Mouse (Mus musculus) intestine, embryonic 15.5 days (tissue): ENCODE data around the gene Vwa3b. TPM values are rescaled to one million over a fixed set of nuclear protein-coding genes. Genes with fewer than 3 reads are reported as not detected.

Experiments
- ATAC-seq: fragments of 200-750 bp; cut with Nextera tagmentation; 2 replicates; pipeline ENCODE4 v1.8.0; 2017; ENCODE audit warnings: moderate TSS enrichment, moderate library complexity
- H3K27ac ChIP-seq: fragments of 300-500 bp; sonication (generic); 2 replicates; pipeline ENCODE4 v1.5.1; 2015; ENCODE audit warnings: mild to moderate bottlenecking, inconsistent platforms
- H3K27me3 ChIP-seq: fragments of 300-500 bp; sonication (generic); replicated peaks from 2 replicates; pipeline ENCODE4 v1.6.1; 2015; ENCODE audit warnings: inconsistent platforms
- H3K36me3 ChIP-seq: fragments of 300-500 bp; sonication (generic); 2 replicates; pipeline ENCODE4 v1.6.1; 2015; ENCODE audit warnings: inconsistent platforms
- H3K4me1 ChIP-seq: fragments of 300-500 bp; sonication (generic); replicated peaks from 2 replicates; pipeline ENCODE4 v1.6.1; 2015; ENCODE audit warnings: inconsistent platforms
- H3K4me2 ChIP-seq: fragments of 300-500 bp; sonication (generic); replicated peaks from 2 replicates; pipeline ENCODE4 v1.6.1; 2015; ENCODE audit warnings: mild to moderate bottlenecking, inconsistent platforms
- H3K4me3 ChIP-seq: fragments of 300-500 bp; sonication (generic); replicated peaks from 2 replicates; pipeline ENCODE4 v1.5.1; 2015; ENCODE audit warnings: inconsistent platforms
- H3K9ac ChIP-seq: fragments of 300-500 bp; sonication (generic); 2 replicates; pipeline ENCODE4 v1.6.1; 2015; ENCODE audit warnings: inconsistent platforms
- H3K9me3 ChIP-seq: fragments of 300-500 bp; sonication (generic); 2 replicates; pipeline ENCODE4 v1.6.1; 2016; ENCODE audit warnings: inconsistent platforms
- WGBS: fragments of 180-500 bp; shearing (Covaris S2); methylation state at CpG from one replicate; pipeline ENCODE4 v1.1.7; 2015; 5-methylcytosine and 5-hydroxymethylcytosine counted together
- polyA plus RNA-seq: library from polyadenylated mRNA; unstranded; fragments of >200 nt; fragmentation: Nextera tagmentation; extraction: Ambion mirVana; gene quantifications from 2 replicates; pipeline ENCODE4 v1.2.1, GENCODE M21; 2015

Gene Vwa3b
- polyA plus RNA-seq, 1 experiment from 2014 or later: 1.7 TPM

DNA sequence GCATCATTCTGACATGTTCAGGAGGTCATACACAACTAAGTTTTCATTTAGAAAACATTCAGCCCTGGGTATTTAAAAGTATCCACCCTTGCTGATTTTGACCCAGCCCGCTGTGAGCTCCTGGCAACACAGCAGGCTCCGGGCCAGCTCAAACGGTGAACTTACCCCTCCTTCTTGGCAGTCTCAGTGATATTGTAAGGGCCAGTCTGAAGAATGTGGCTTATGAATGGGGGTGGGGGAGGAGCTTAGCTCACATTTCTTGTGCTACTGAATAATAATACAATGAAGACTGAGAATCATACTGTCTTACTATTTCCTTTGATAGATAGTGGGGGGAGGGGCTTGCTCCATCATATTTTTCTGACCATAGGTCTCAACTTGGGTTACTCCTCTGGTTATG, 78.8 kb downstream of the Vwa3b start:
- Histone ChIP-seq H3K27ac (no peak overlapping the region), H3K4me2 (no peak overlapping the region), H3K4me3 (no peak overlapping the region), H3K9me3 (no peaks in the 10 kb centered on the region), H3K36me3 (no peaks in the 10 kb centered on the region), H3K9ac (no peak overlapping the region), H3K27me3 (no peaks in the 10 kb centered on the region), H3K4me1 (no peaks in the 10 kb centered on the region)
- 54% methylated on average over 3 of the region's 3 CpGs for WGBS
- ATAC-seq: no peak

GRCm38 (mm10) chr1:37113781-37114180, 87.4 kb downstream of the Vwa3b start:
- 67% methylated on average over 6 of the region's 6 CpGs for WGBS

DNA sequence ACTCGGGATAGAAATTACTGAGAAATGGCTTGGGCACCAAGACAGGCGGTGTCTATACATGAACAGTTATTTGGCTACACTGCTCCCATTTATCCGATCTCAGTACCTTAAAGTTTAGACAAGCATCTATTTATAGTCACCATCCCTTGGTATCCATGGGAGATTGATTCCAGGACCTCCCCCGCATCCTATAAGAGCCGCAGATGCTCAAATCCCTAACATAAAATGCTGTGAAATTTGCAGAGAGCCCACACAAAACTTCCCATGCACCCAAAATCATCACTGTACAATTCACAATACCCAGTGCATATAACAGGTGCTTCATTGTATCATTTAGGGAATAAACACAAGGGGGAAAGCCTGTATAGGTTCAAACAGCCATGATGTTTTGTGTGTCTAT, 89.5 kb downstream of the Vwa3b start:
- H3K4me2 ChIP-seq: no peak overlapping the region
- no peak overlapping the region for H3K4me3 ChIP-seq
- H3K36me3 ChIP-seq: no peaks in the 10 kb centered on the region
- H3K27ac ChIP-seq: no peak overlapping the region
- H3K9ac ChIP-seq: no peak overlapping the region
- H3K9me3 ChIP-seq: no peaks in the 10 kb centered on the region
- H3K27me3 ChIP-seq: no peaks in the 10 kb centered on the region
- 80% methylated on average over 5 of the region's 5 CpGs for WGBS
- ATAC-seq: no peak
- H3K4me1 ChIP-seq: 0 out of 2 replicates have a peak, but pooled peaks cover 5% of the 10 kb centered on the region

More at GRCm38 (mm10) chr1:37113781-37114180, 87.4 kb downstream of the Vwa3b start:
- H3K9ac ChIP-seq: no peak overlapping the region
- ATAC-seq: no peak
- no peaks in the 10 kb centered on the region for H3K36me3 ChIP-seq
- no peaks in the 10 kb centered on the region for H3K27me3 ChIP-seq
- no peaks in the 10 kb centered on the region for H3K9me3 ChIP-seq
- no peak overlapping the region for H3K4me2 ChIP-seq
- no peak overlapping the region for H3K27ac ChIP-seq
- H3K4me1 ChIP-seq: 0 out of 2 replicates have a peak, but pooled peaks cover 8% of the 10 kb centered on the region
- H3K4me3 ChIP-seq: no peak overlapping the region

DNA sequence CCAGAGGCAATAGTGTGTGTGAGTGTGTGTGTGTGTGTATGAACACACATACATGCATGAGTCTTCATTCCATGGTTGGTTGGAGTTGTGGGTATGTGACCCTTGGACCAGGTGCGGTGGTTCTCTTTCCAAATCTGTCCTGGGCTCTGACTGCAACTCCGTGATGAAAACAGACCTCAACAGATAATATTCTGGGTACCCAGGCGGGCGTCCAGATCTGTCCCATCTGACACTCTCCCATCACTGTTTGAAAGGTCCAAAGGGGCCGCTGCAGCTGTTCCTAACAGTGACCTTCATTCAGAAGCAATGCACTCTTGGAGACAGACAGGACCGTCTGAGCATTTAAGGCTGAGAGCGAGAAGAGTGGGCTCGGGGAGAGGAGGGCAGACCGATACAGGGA, 90.2 kb downstream of the Vwa3b start:
- Histone ChIP-seq H3K9ac (no peak overlapping the region), H3K36me3 (no peaks in the 10 kb centered on the region), H3K9me3 (no peaks in the 10 kb centered on the region), H3K27ac (no peak overlapping the region), H3K4me1 (0 out of 2 replicates have a peak, but pooled peaks cover 5% of the 10 kb centered on the region), H3K27me3 (no peaks in the 10 kb centered on the region), H3K4me3 (no peak overlapping the region), H3K4me2 (no peak overlapping the region)
- 88% methylated on average over 9 of the region's 9 CpGs for WGBS
- no peak for ATAC-seq

DNA sequence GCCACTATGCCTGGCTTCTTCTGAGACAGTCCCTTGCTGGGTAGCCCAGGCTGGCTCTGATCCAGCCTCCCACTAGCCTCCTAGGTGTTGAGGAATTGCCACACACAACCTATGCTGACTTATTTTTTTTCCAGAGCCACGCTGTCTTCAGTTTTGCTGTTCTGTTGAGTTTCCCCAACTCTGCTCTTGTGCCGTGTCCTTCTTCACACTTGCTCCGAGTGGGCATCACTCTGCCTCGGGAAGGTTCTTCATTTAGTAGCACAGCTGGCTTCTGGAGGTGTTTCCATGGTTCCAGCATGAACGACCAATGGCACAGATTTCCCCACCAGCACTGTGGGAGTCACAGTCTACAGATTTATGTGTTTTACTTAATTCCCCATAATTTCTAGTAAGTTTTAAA, 91.6 kb downstream of the Vwa3b start:
- Histone ChIP-seq H3K9ac (no peak overlapping the region), H3K4me1 (peaks cover 7% of the 10 kb centered on the region), H3K36me3 (no peaks in the 10 kb centered on the region), H3K27me3 (no peaks in the 10 kb centered on the region), H3K27ac (no peak overlapping the region), H3K4me2 (no peak overlapping the region), H3K4me3 (no peak overlapping the region), H3K9me3 (no peaks in the 10 kb centered on the region)
- ATAC-seq: no peak
- 81% methylated on average over 5 of the region's 5 CpGs for WGBS

DNA sequence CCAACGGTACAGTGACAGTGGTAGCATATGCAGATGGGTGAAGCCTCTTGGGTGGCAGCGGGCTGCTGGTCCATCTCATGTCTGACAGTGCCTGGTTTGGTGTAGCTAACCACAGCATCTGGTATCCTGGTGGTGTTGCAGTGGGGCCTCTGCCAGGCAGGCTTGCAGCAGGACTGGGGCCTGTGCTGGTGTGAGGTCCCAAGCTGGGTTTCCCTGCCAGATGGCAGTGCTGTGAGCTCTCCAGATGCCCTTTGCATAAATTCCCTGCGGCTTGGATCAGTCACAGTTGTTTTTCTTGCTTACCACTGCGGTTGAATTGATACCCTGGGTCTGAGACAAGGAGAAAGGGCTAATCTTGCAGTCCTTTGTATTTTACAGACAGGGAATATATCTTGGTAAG, 95.9 kb downstream of the Vwa3b start:
- peak overlapping the region; percentile 64 for H3K27ac ChIP-seq
- H3K27me3 ChIP-seq: no peaks in the 10 kb centered on the region
- H3K4me3 ChIP-seq: no peak overlapping the region
- no peak overlapping the region for H3K4me2 ChIP-seq
- H3K36me3 ChIP-seq: no peaks in the 10 kb centered on the region
- WGBS: 41% methylated on average over 4 of the region's 4 CpGs
- H3K9ac ChIP-seq: no peak overlapping the region
- H3K9me3 ChIP-seq: no peaks in the 10 kb centered on the region
- peak; percentile 30; the same call in 1 of the 2 replicates for ATAC-seq
- H3K4me1 ChIP-seq: peaks cover 5% of the 10 kb centered on the region

- Histone ChIP-seq H3K27me3 (no peaks in the 10 kb centered on the region), H3K36me3 (no peaks in the 10 kb centered on the region), H3K27ac (no peak overlapping the region), H3K4me1 (peaks cover 5% of the 10 kb centered on the region), H3K4me2 (no peak overlapping the region), H3K9ac (no peak overlapping the region), H3K4me3 (no peak overlapping the region), H3K9me3 (no peaks in the 10 kb centered on the region)
- ATAC-seq: no peak
- WGBS: 26% methylated on average over 3 of the region's 3 CpGs
Observed at GRCm38 (mm10) chr1:37122798-37123197, 96.4 kb downstream of the Vwa3b start.

GRCm38 (mm10) chr1:37124696-37125349, 98.4 kb downstream of the Vwa3b start:
- no peak overlapping the region for H3K4me3 ChIP-seq
- peaks cover 5% of the 10 kb centered on the region for H3K4me1 ChIP-seq
- H3K27me3 ChIP-seq: no peaks in the 10 kb centered on the region
- H3K4me2 ChIP-seq: no peak overlapping the region
- ATAC-seq: peak; percentile 93
- H3K9ac ChIP-seq: no peak overlapping the region
- WGBS: 28% methylated on average over 12 of the region's 12 CpGs
- peak overlapping the region; percentile 32 for H3K27ac ChIP-seq
- no peaks in the 10 kb centered on the region for H3K9me3 ChIP-seq
- no peaks in the 10 kb centered on the region for H3K36me3 ChIP-seq

- Histone ChIP-seq H3K4me2 (no peak overlapping the region), H3K9ac (no peak overlapping the region), H3K27ac (no peak overlapping the region), H3K4me1 (no peaks in the 10 kb centered on the region), H3K27me3 (no peaks in the 10 kb centered on the region), H3K36me3 (no peaks in the 10 kb centered on the region), H3K4me3 (no peak overlapping the region), H3K9me3 (no peaks in the 10 kb centered on the region)
- no peak for ATAC-seq
- 82% methylated on average over 8 of the region's 8 CpGs for WGBS
Observed at GRCm38 (mm10) chr1:37130012-37130570, 103.7 kb downstream of the Vwa3b start.

- no peak overlapping the region for H3K4me2 ChIP-seq
- no peak overlapping the region for H3K4me3 ChIP-seq
- no peak for ATAC-seq
- H3K4me1 ChIP-seq: no peaks in the 10 kb centered on the region
- H3K36me3 ChIP-seq: no peaks in the 10 kb centered on the region
- no peak overlapping the region for H3K27ac ChIP-seq
- H3K9ac ChIP-seq: no peak overlapping the region
- H3K27me3 ChIP-seq: no peaks in the 10 kb centered on the region
- H3K9me3 ChIP-seq: no peaks in the 10 kb centered on the region
Observed at GRCm38 (mm10) chr1:37131146-37131545, 104.8 kb downstream of the Vwa3b start.

DNA sequence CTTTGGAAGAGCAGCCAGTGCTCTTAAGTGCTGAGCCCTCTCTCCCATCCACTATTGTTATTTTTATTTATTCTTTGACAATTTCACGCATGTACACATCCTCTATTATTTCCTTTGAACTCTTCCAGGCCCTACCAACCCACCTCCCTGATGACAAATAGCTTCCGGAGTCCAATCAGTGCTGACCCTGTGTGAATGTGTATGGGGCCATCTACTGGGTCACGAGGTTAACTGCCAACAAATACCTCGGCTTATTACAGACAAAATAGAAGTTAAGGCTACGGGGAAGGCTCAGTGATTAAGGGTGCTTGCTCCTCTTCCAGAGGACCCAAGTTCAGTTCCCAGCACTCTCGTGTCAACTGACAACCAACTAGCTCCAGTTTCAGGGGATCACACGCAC, 106.0 kb downstream of the Vwa3b start:
- 69% methylated on average over 7 of the region's 7 CpGs for WGBS
- Histone ChIP-seq H3K4me2 (no peak overlapping the region), H3K4me1 (no peaks in the 10 kb centered on the region), H3K9me3 (no peaks in the 10 kb centered on the region), H3K36me3 (no peaks in the 10 kb centered on the region), H3K9ac (no peak overlapping the region), H3K4me3 (no peak overlapping the region), H3K27me3 (no peaks in the 10 kb centered on the region), H3K27ac (no peak overlapping the region)
- no peak for ATAC-seq

- no peak overlapping the region for H3K27ac ChIP-seq
- no peaks in the 10 kb centered on the region for H3K4me1 ChIP-seq
- no peaks in the 10 kb centered on the region for H3K27me3 ChIP-seq
- 50% methylated on average over 4 of the region's 4 CpGs for WGBS
- H3K4me2 ChIP-seq: no peak overlapping the region
- ATAC-seq: no peak
- H3K4me3 ChIP-seq: no peak overlapping the region
- H3K9ac ChIP-seq: no peak overlapping the region
- H3K9me3 ChIP-seq: no peaks in the 10 kb centered on the region
- no peaks in the 10 kb centered on the region for H3K36me3 ChIP-seq
Observed at GRCm38 (mm10) chr1:37145966-37146365, 119.6 kb downstream of the Vwa3b start.

GRCm38 (mm10) chr1:37149866-37150265, 123.5 kb downstream of the Vwa3b start:
- Histone ChIP-seq H3K4me1 (no peaks in the 10 kb centered on the region), H3K4me2 (no peak overlapping the region), H3K9ac (no peak overlapping the region), H3K9me3 (no peaks in the 10 kb centered on the region), H3K27me3 (no peaks in the 10 kb centered on the region), H3K36me3 (no peaks in the 10 kb centered on the region), H3K27ac (no peak overlapping the region), H3K4me3 (no peak overlapping the region)
- no peak for ATAC-seq
- 92% methylated on average over 7 of the region's 7 CpGs for WGBS
